Mouse (Mus musculus) embryonic facial prominence, embryonic 15.5 days (tissue): ENCODE data around the gene Mief2. TPM values are rescaled to one million over a fixed set of nuclear protein-coding genes. Genes with fewer than 3 reads are reported as not detected.

Experiments used
- ATAC-seq: fragments of 200-750 bp; cut with Nextera tagmentation; 2 replicates; pipeline ENCODE4 v1.8.0; 2017; ENCODE audit warnings: low read depth, moderate TSS enrichment; ENCODE audit not compliant: insufficient number of reproducible peaks, low FRiP score, low TSS enrichment
- H3K27ac ChIP-seq: fragments of 300-500 bp; sonication (generic); replicated peaks from 2 replicates; pipeline ENCODE4 v1.5.1; 2015; ENCODE audit warnings: mild to moderate bottlenecking, inconsistent platforms
- H3K27me3 ChIP-seq: fragments of 300-500 bp; sonication (generic); 2 replicates; pipeline ENCODE4 v1.6.1; 2015; ENCODE audit warnings: inconsistent platforms
- H3K36me3 ChIP-seq: fragments of 300-500 bp; sonication (generic); 2 replicates; pipeline ENCODE4 v1.6.1; 2015; ENCODE audit warnings: mild to moderate bottlenecking, inconsistent platforms
- H3K4me1 ChIP-seq: fragments of 300-500 bp; sonication (generic); 2 replicates; pipeline ENCODE4 v1.6.1; 2015; ENCODE audit warnings: inconsistent platforms
- H3K4me2 ChIP-seq: fragments of 300-500 bp; sonication (generic); replicated peaks from 2 replicates; pipeline ENCODE4 v1.6.1; 2015; ENCODE audit warnings: mild to moderate bottlenecking, inconsistent platforms
- H3K4me3 ChIP-seq: fragments of 300-500 bp; sonication (generic); replicated peaks from 2 replicates; pipeline ENCODE4 v1.5.1; 2015; ENCODE audit warnings: mild to moderate bottlenecking, inconsistent platforms
- H3K9ac ChIP-seq: fragments of 300-500 bp; sonication (generic); 2 replicates; pipeline ENCODE4 v1.6.1; 2015; ENCODE audit warnings: inconsistent platforms
- H3K9me3 ChIP-seq: fragments of 300-500 bp; sonication (generic); replicated peaks from 2 replicates; pipeline ENCODE4 v1.6.1; 2016; ENCODE audit warnings: inconsistent platforms
- WGBS: fragments of 180-500 bp; shearing (Covaris S2); methylation state at CpG from one replicate; pipeline ENCODE4 v1.1.7; 2015; 5-methylcytosine and 5-hydroxymethylcytosine counted together
- polyA plus RNA-seq: library from polyadenylated mRNA; unstranded; fragments of >200 nt; fragmentation: Nextera tagmentation; extraction: Ambion mirVana; gene quantifications from 2 replicates; pipeline ENCODE4 v1.2.1, GENCODE M21; 2015

The Mief2 gene
- polyA plus RNA-seq, 1 experiment from 2014 or later, result 15.1 TPM

- Histone ChIP-seq H3K4me2 (no peak overlapping the region), H3K9me3 (no peaks in the 10 kb centered on the region), H3K9ac (no peak overlapping the region), H3K36me3 (peaks cover 46% of the 10 kb centered on the region), H3K4me1 (no peaks in the 10 kb centered on the region), H3K4me3 (no peak overlapping the region), H3K27ac (no peak overlapping the region), H3K27me3 (no peaks in the 10 kb centered on the region)
- ATAC-seq, result no peak
- WGBS, result 84% methylated on average over 3 of the region's 3 CpGs
Observed at GRCm38 (mm10) chr11:60761681-60762080, 33.5 kb downstream of the Mief2 start.

- Histone ChIP-seq H3K9me3 (no peaks in the 10 kb centered on the region), H3K36me3 (peaks cover 8% of the 10 kb centered on the region; the same call in 1 of the 2 replicates), H3K4me3 (no peak overlapping the region), H3K9ac (no peak overlapping the region), H3K4me1 (0 out of 2 replicates have a peak, but pooled peaks cover 2% of the 10 kb centered on the region), H3K27me3 (no peaks in the 10 kb centered on the region), H3K27ac (no peak overlapping the region), H3K4me2 (no peak overlapping the region)
- ATAC-seq, result no peak
- WGBS, result 86% methylated on average over 4 of the region's 4 CpGs
Observed at GRCm38 (mm10) chr11:60766969-60767368, 38.8 kb downstream of the Mief2 start.

- 74% methylated on average over 2 of the region's 2 CpGs for WGBS
- ATAC-seq, result no peak
- no peaks in the 10 kb centered on the region for H3K9me3 ChIP-seq
- H3K9ac ChIP-seq, result no peak overlapping the region
- H3K4me1 ChIP-seq, result 0 out of 2 replicates have a peak, but pooled peaks cover 2% of the 10 kb centered on the region
- no peak overlapping the region for H3K27ac ChIP-seq
- H3K36me3 ChIP-seq, result no peaks in the 10 kb centered on the region
- no peak overlapping the region for H3K4me3 ChIP-seq
- no peak overlapping the region for H3K4me2 ChIP-seq
- no peaks in the 10 kb centered on the region for H3K27me3 ChIP-seq
Observed at GRCm38 (mm10) chr11:60769322-60769721, 41.1 kb downstream of the Mief2 start.

GRCm38 (mm10) chr11:60770776-60771175 is 42.6 kb downstream of the Mief2 start:
- Histone ChIP-seq H3K9ac (no peak overlapping the region), H3K9me3 (no peaks in the 10 kb centered on the region), H3K36me3 (no peaks in the 10 kb centered on the region), H3K4me3 (no peak overlapping the region), H3K4me2 (no peak overlapping the region), H3K27me3 (no peaks in the 10 kb centered on the region), H3K27ac (no peak overlapping the region), H3K4me1 (peaks cover 13% of the 10 kb centered on the region)
- no peak for ATAC-seq
- WGBS, result 81% methylated on average over 3 of the region's 3 CpGs

GRCm38 (mm10) chr11:60772161-60772560 is 44.0 kb downstream of the Mief2 start:
- ATAC-seq, result no peak
- H3K27me3 ChIP-seq, result no peaks in the 10 kb centered on the region
- H3K36me3 ChIP-seq, result no peaks in the 10 kb centered on the region
- H3K9ac ChIP-seq, result no peak overlapping the region
- H3K4me3 ChIP-seq, result no peak overlapping the region
- no peaks in the 10 kb centered on the region for H3K9me3 ChIP-seq
- 81% methylated on average over 4 of the region's 4 CpGs for WGBS
- H3K4me2 ChIP-seq, result no peak overlapping the region
- peaks cover 20% of the 10 kb centered on the region for H3K4me1 ChIP-seq
- H3K27ac ChIP-seq, result no peak overlapping the region

- 0 out of 2 replicates have a peak, but pooled peaks cover 4% of the 10 kb centered on the region for H3K36me3 ChIP-seq
- H3K9me3 ChIP-seq, result no peaks in the 10 kb centered on the region
- H3K9ac ChIP-seq, result no peak overlapping the region
- no peak for ATAC-seq
- H3K4me3 ChIP-seq, result no peak overlapping the region
- no peak overlapping the region for H3K4me2 ChIP-seq
- H3K4me1 ChIP-seq, result peaks cover 35% of the 10 kb centered on the region
- no peaks in the 10 kb centered on the region for H3K27me3 ChIP-seq
- H3K27ac ChIP-seq, result no peak overlapping the region
- WGBS, result 89% methylated on average over 3 of the region's 3 CpGs
Observed at GRCm38 (mm10) chr11:60774158-60774689, 46.0 kb downstream of the Mief2 start.

GRCm38 (mm10) chr11:60774841-60775240 is 46.6 kb downstream of the Mief2 start:
- no peak for ATAC-seq
- Histone ChIP-seq H3K9ac (no peak overlapping the region), H3K36me3 (peaks cover 9% of the 10 kb centered on the region; the same call in 1 of the 2 replicates), H3K4me1 (peaks cover 39% of the 10 kb centered on the region), H3K9me3 (no peaks in the 10 kb centered on the region), H3K27me3 (no peaks in the 10 kb centered on the region), H3K4me3 (0 out of 2 replicates have a peak overlapping the region, but pooled peaks have one; percentile 75), H3K4me2 (peak overlapping the region; percentile 82; the same call in 1 of the 2 replicates), H3K27ac (no peak overlapping the region)
- WGBS, result 68% methylated on average over 1 of the region's 1 CpGs

GRCm38 (mm10) chr11:60775578-60775977 is 47.4 kb downstream of the Mief2 start:
- H3K4me2 ChIP-seq, result peak overlapping the region; percentile 82
- peaks cover 46% of the 10 kb centered on the region for H3K4me1 ChIP-seq
- ATAC-seq, result no peak
- H3K4me3 ChIP-seq, result peak overlapping the region; percentile 75
- 43% methylated on average over 6 of the region's 6 CpGs for WGBS
- H3K36me3 ChIP-seq, result peaks cover 15% of the 10 kb centered on the region; the same call in 1 of the 2 replicates
- no peaks in the 10 kb centered on the region for H3K27me3 ChIP-seq
- H3K9me3 ChIP-seq, result no peaks in the 10 kb centered on the region
- H3K27ac ChIP-seq, result no peak overlapping the region
- no peak overlapping the region for H3K9ac ChIP-seq

- Histone ChIP-seq H3K4me3 (peak overlapping the region; percentile 75), H3K27ac (peak overlapping the region; percentile 91), H3K4me2 (peak overlapping the region; percentile 82), H3K36me3 (peaks cover 15% of the 10 kb centered on the region; the same call in 1 of the 2 replicates), H3K4me1 (peaks cover 53% of the 10 kb centered on the region), H3K9me3 (no peaks in the 10 kb centered on the region), H3K9ac (peak overlapping the region; percentile 60), H3K27me3 (no peaks in the 10 kb centered on the region)
- 3% methylated on average over 17 of the region's 17 CpGs for WGBS
- no peak for ATAC-seq
Observed at GRCm38 (mm10) chr11:60776107-60776828, 48.1 kb downstream of the Mief2 start.

- Histone ChIP-seq H3K9ac (peak within 1 kb of the TSS; percentile 60), H3K4me3 (peak within 1 kb of the TSS; percentile 75), H3K27me3 (no peaks in the 10 kb centered on the region), H3K4me2 (peak within 1 kb of the TSS; percentile 82), H3K27ac (peak within 1 kb of the TSS; percentile 91), H3K4me1 (peaks cover 61% of the 10 kb centered on the region), H3K9me3 (no peaks in the 10 kb centered on the region), H3K36me3 (peaks cover 15% of the 10 kb centered on the region; the same call in 1 of the 2 replicates)
- WGBS, result under 1% methylated on average over 62 of the region's 62 CpGs
- peak; percentile 96 for ATAC-seq
Observed at GRCm38 (mm10) chr11:60776829-60777740, 48.9 kb downstream of the Mief2 start, which contains the start of the genes Top3a and Smcr8. Gene Top3a, minus strand, starts transcription at chr11:60777365. Gene Smcr8, plus strand, starts transcription at chr11:60777524.
